Mouse (Mus musculus): ENCODE results near the gene Iqschfp. TPM values are rescaled to one million over a fixed set of nuclear protein-coding genes. Genes with fewer than 3 reads are reported as not detected.

Iqschfp gene
- polyA plus RNA-seq, 1 experiment from 2014 or later: 7.6 TPM

GRCm38 (mm10) chr3:68568149-68568548 is 676.1 kb downstream of the Iqschfp start:
- no peak overlapping the region for H3K27ac ChIP-seq (replicated peaks; ENCODE audit: low read depth, low read length)
- H3K9ac ChIP-seq (replicated peaks; ENCODE audit: low read length): no peak overlapping the region
- no peak overlapping the region for H3K4me2 ChIP-seq (ENCODE audit: low read length)
- H3K36me3 ChIP-seq (ENCODE audit: control insufficient read depth, insufficient read depth, low read length): no peaks in the 10 kb centered on the region
- 83% methylated on average over 3 of the region's 3 CpGs for WGBS
- no peak overlapping the region for H3K4me3 ChIP-seq (replicated peaks; ENCODE audit: low read depth, low read length)
- no peaks in the 10 kb centered on the region for H3K9me3 ChIP-seq (ENCODE audit: control insufficient read depth, low read length)
- ATAC-seq (ENCODE audit: low FRiP score, low TSS enrichment): no peak
- no peak for DNase-seq
- H3K4me1 ChIP-seq (ENCODE audit: control insufficient read depth, insufficient read depth, low read length): peaks cover 8% of the 10 kb centered on the region; the same call in 1 of the 2 replicates
- no peaks in the 10 kb centered on the region for H3K27me3 ChIP-seq (ENCODE audit: control insufficient read depth, insufficient read depth, low read length)

DNA sequence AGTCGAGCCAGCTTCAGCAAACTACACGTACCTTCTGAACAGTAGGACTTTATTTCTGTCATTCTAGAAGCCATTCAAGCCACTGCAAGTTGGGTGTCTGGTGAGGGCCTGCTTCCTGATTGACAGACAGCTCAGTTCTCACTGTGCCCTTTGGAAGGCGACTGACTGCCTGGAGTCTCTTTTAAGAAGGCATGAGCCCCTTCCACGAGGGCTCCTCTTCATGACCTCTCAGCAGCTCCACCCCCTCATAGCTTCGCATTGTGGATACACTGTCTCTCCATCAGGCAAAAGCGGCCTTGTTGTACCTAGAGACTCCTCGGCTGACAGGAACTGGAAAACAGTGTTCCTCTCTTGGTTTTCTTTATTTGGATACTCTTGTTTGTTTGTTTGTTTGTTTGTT is 676.7 kb downstream of the Iqschfp start:
- H3K4me1 ChIP-seq (ENCODE audit: control insufficient read depth, insufficient read depth, low read length): peaks cover 8% of the 10 kb centered on the region; the same call in 1 of the 2 replicates
- 49% methylated on average over 7 of the region's 7 CpGs for WGBS
- no peak for ATAC-seq (ENCODE audit: low FRiP score, low TSS enrichment)

DNA sequence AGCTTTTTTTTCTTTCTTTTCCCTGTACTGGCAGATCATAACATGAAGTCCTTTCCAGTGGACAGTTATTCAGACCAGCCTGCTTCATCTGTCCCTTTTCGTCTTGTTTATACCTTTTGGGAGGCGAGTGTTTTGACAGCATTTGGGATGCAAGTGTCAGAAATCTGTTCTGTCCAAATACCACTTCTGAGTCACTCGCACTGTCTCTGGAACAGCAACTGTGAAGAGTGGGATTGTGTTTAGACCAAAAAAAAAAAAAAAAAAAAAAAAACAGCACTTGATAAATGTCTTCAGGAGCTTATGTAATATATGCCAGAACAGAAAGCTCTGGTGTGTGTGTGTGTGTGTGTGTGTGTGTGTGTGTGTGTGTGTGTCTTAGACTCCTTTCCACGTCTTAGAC is 678.3 kb downstream of the Iqschfp start:
- ATAC-seq (ENCODE audit: low FRiP score, low TSS enrichment) (no peak), DNase-seq (no peak)
- Histone ChIP-seq H3K27me3 (ENCODE audit: control insufficient read depth, insufficient read depth, low read length) (no peaks in the 10 kb centered on the region), H3K9me3 (ENCODE audit: control insufficient read depth, low read length) (no peaks in the 10 kb centered on the region), H3K4me2 (ENCODE audit: low read length) (no peak overlapping the region), H3K9ac (replicated peaks; ENCODE audit: low read length) (no peak overlapping the region), H3K4me1 (ENCODE audit: control insufficient read depth, insufficient read depth, low read length) (peaks cover 21% of the 10 kb centered on the region), H3K36me3 (ENCODE audit: control insufficient read depth, insufficient read depth, low read length) (no peaks in the 10 kb centered on the region), H3K4me3 (replicated peaks; ENCODE audit: low read depth, low read length) (no peak overlapping the region), H3K27ac (replicated peaks; ENCODE audit: low read depth, low read length) (no peak overlapping the region)
- 94% methylated on average over 4 of the region's 4 CpGs for WGBS

More for the DNA sequence above, 676.7 kb downstream of the Iqschfp start:
- Histone ChIP-seq H3K9ac (replicated peaks; ENCODE audit: low read length) (no peak overlapping the region), H3K4me3 (replicated peaks; ENCODE audit: low read depth, low read length) (no peak overlapping the region), H3K4me2 (ENCODE audit: low read length) (no peak overlapping the region), H3K27me3 (ENCODE audit: control insufficient read depth, insufficient read depth, low read length) (no peaks in the 10 kb centered on the region), H3K36me3 (ENCODE audit: control insufficient read depth, insufficient read depth, low read length) (no peaks in the 10 kb centered on the region), H3K9me3 (ENCODE audit: control insufficient read depth, low read length) (no peaks in the 10 kb centered on the region), H3K27ac (replicated peaks; ENCODE audit: low read depth, low read length) (no peak overlapping the region)
- no peak for DNase-seq

GRCm38 (mm10) chr3:68572249-68573225 is 680.5 kb downstream of the Iqschfp start:
- Histone ChIP-seq H3K4me1 (ENCODE audit: control insufficient read depth, insufficient read depth, low read length) (peaks cover 38% of the 10 kb centered on the region), H3K27me3 (ENCODE audit: control insufficient read depth, insufficient read depth, low read length) (no peaks in the 10 kb centered on the region), H3K9me3 (ENCODE audit: control insufficient read depth, low read length) (no peaks in the 10 kb centered on the region), H3K4me3 (replicated peaks; ENCODE audit: low read depth, low read length) (peak overlapping the region; percentile 47), H3K27ac (replicated peaks; ENCODE audit: low read depth, low read length) (peak overlapping the region; percentile 97), H3K36me3 (ENCODE audit: control insufficient read depth, insufficient read depth, low read length) (no peaks in the 10 kb centered on the region), H3K4me2 (ENCODE audit: low read length) (peak overlapping the region; percentile 65), H3K9ac (replicated peaks; ENCODE audit: low read length) (peak overlapping the region; percentile 65)
- 4% methylated on average over 28 of the region's 28 CpGs for WGBS
- peak; percentile 92 for DNase-seq
- peak; percentile 91 for ATAC-seq (ENCODE audit: low FRiP score, low TSS enrichment)

- 56% methylated on average over 3 of the region's 3 CpGs for WGBS
- ATAC-seq (ENCODE audit: low FRiP score, low TSS enrichment): no peak
- Histone ChIP-seq H3K4me3 (replicated peaks; ENCODE audit: low read depth, low read length) (peak overlapping the region; percentile 47), H3K36me3 (ENCODE audit: control insufficient read depth, insufficient read depth, low read length) (no peaks in the 10 kb centered on the region), H3K9me3 (ENCODE audit: control insufficient read depth, low read length) (no peaks in the 10 kb centered on the region), H3K4me1 (ENCODE audit: control insufficient read depth, insufficient read depth, low read length) (peaks cover 38% of the 10 kb centered on the region), H3K4me2 (ENCODE audit: low read length) (peak overlapping the region; percentile 65), H3K9ac (replicated peaks; ENCODE audit: low read length) (peak overlapping the region; percentile 65), H3K27me3 (ENCODE audit: control insufficient read depth, insufficient read depth, low read length) (no peaks in the 10 kb centered on the region), H3K27ac (replicated peaks; ENCODE audit: low read depth, low read length) (peak overlapping the region; percentile 97)
- DNase-seq: no peak
Measured at GRCm38 (mm10) chr3:68573226-68573624, 681.2 kb downstream of the Iqschfp start.

DNA sequence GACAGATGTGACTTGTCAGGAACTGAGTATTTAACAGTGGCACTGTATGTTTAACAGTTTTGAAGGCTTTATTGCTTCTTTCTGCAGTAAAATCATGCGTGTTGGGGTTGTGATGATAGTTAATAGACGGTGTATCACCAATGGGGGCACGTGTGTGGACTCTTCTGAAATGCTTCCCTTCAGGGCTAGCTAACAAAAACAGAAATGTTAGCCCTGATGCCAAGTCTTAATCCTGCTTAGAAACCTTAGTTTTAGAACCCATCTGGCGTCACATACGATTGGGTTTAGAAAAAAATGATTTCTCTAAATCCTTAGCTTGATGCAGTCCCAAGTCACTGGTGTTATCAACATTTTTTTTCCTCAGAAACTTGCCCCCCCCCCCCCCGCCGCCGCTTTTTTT is 682.1 kb downstream of the Iqschfp start:
- peaks cover 38% of the 10 kb centered on the region for H3K4me1 ChIP-seq (ENCODE audit: control insufficient read depth, insufficient read depth, low read length)
- H3K4me3 ChIP-seq (replicated peaks; ENCODE audit: low read depth, low read length): peak overlapping the region; percentile 47
- no peaks in the 10 kb centered on the region for H3K36me3 ChIP-seq (ENCODE audit: control insufficient read depth, insufficient read depth, low read length)
- 36% methylated on average over 5 of the region's 8 CpGs for WGBS
- no peaks in the 10 kb centered on the region for H3K9me3 ChIP-seq (ENCODE audit: control insufficient read depth, low read length)
- H3K4me2 ChIP-seq (ENCODE audit: low read length): peak overlapping the region; percentile 65
- H3K27ac ChIP-seq (replicated peaks; ENCODE audit: low read depth, low read length): peak overlapping the region; percentile 97
- peak overlapping the region; percentile 65 for H3K9ac ChIP-seq (replicated peaks; ENCODE audit: low read length)
- ATAC-seq (ENCODE audit: low FRiP score, low TSS enrichment): no peak
- H3K27me3 ChIP-seq (ENCODE audit: control insufficient read depth, insufficient read depth, low read length): no peaks in the 10 kb centered on the region
- DNase-seq: no peak

- no peak for DNase-seq
- H3K27me3 ChIP-seq (ENCODE audit: control insufficient read depth, insufficient read depth, low read length): no peaks in the 10 kb centered on the region
- H3K4me2 ChIP-seq (ENCODE audit: low read length): peak overlapping the region; percentile 65
- H3K36me3 ChIP-seq (ENCODE audit: control insufficient read depth, insufficient read depth, low read length): no peaks in the 10 kb centered on the region
- H3K9ac ChIP-seq (replicated peaks; ENCODE audit: low read length): peak overlapping the region; percentile 65
- H3K4me3 ChIP-seq (replicated peaks; ENCODE audit: low read depth, low read length): peak overlapping the region; percentile 47
- no peaks in the 10 kb centered on the region for H3K9me3 ChIP-seq (ENCODE audit: control insufficient read depth, low read length)
- H3K4me1 ChIP-seq (ENCODE audit: control insufficient read depth, insufficient read depth, low read length): peaks cover 40% of the 10 kb centered on the region
- peak overlapping the region; percentile 97; the same call in 1 of the 2 replicates for H3K27ac ChIP-seq (replicated peaks; ENCODE audit: low read depth, low read length)
- no peak for ATAC-seq (ENCODE audit: low FRiP score, low TSS enrichment)
- WGBS: 47% methylated on average over 8 of the region's 8 CpGs
Measured at GRCm38 (mm10) chr3:68574565-68574964, 682.5 kb downstream of the Iqschfp start.

- DNase-seq (no peak), ATAC-seq (ENCODE audit: low FRiP score, low TSS enrichment) (no peak)
- peak overlapping the region; percentile 10; the same call in 1 of the 2 replicates for H3K9ac ChIP-seq (replicated peaks; ENCODE audit: low read length)
- H3K36me3 ChIP-seq (ENCODE audit: control insufficient read depth, insufficient read depth, low read length): no peaks in the 10 kb centered on the region
- H3K4me3 ChIP-seq (replicated peaks; ENCODE audit: low read depth, low read length): 0 out of 2 replicates have a peak overlapping the region, but pooled peaks have one; percentile 1
- H3K27me3 ChIP-seq (ENCODE audit: control insufficient read depth, insufficient read depth, low read length): no peaks in the 10 kb centered on the region
- H3K4me1 ChIP-seq (ENCODE audit: control insufficient read depth, insufficient read depth, low read length): peaks cover 52% of the 10 kb centered on the region
- WGBS: 57% methylated on average over 10 of the region's 10 CpGs
- no peaks in the 10 kb centered on the region for H3K9me3 ChIP-seq (ENCODE audit: control insufficient read depth, low read length)
- H3K27ac ChIP-seq (replicated peaks; ENCODE audit: low read depth, low read length): peak overlapping the region; percentile 97
- H3K4me2 ChIP-seq (ENCODE audit: low read length): peak overlapping the region; percentile 65
Measured at GRCm38 (mm10) chr3:68575636-68576340, 683.8 kb downstream of the Iqschfp start.

Data from midbrain, embryonic 14.5 days (tissue).